Mouse (Mus musculus) CH12.LX (cell line): Measurements from ENCODE around the gene Pygl.

Source experiments
- BHLHE40 ChIP-seq: IDR thresholded peaks from 2 replicates; pipeline ENCODE4 v1.6.1; 2011; ENCODE audit warnings: mild to moderate bottlenecking, low read depth, low read length, improper control_type of control experiment
- CHD2 ChIP-seq: IDR thresholded peaks from 2 replicates; pipeline ENCODE4 v1.6.1; 2011; ENCODE audit warnings: low read length, improper control_type of control experiment
- CTCF ChIP-seq, 2 experiments: IDR thresholded peaks in 1 of 2; conservative IDR thresholded peaks in 1 of 2; 2 replicates each; pipeline ENCODE4 v1.5.1; 2011 to 2012; ENCODE audit warnings: low read depth in 2 of 2, low read length in 2 of 2, improper control_type of control experiment in 1 of 2, inconsistent platforms in 1 of 2, mild to moderate bottlenecking in 1 of 2, moderate library complexity in 1 of 2
- EP300 ChIP-seq: IDR thresholded peaks from 2 replicates; pipeline ENCODE4 v1.6.1; 2011; ENCODE audit warnings: low read length, improper control_type of control experiment
- ETS1 ChIP-seq: conservative IDR thresholded peaks from 2 replicates; pipeline ENCODE4 v1.6.1; 2012; ENCODE audit warnings: low read depth, mild to moderate bottlenecking, inconsistent platforms, low read length, improper control_type of control experiment, moderate library complexity
- MAFK ChIP-seq: IDR thresholded peaks from 2 replicates; pipeline ENCODE4 v1.6.1; 2011; ENCODE audit warnings: low read length, improper control_type of control experiment; ENCODE audit not compliant: insufficient replicate concordance
- MAX ChIP-seq: IDR thresholded peaks from 2 replicates; pipeline ENCODE4 v1.6.1; 2011; ENCODE audit warnings: low read length, improper control_type of control experiment
- POLR2A ChIP-seq: IDR thresholded peaks from 2 replicates; pipeline ENCODE4 v1.6.1; 2011; ENCODE audit warnings: low read depth, mild to moderate bottlenecking, improper control_type of control experiment, low read length
- SIN3A ChIP-seq: IDR thresholded peaks from 2 replicates; pipeline ENCODE4 v1.6.1; 2012; ENCODE audit warnings: low read length, improper control_type of control experiment, inconsistent platforms
- TCF12 ChIP-seq: IDR thresholded peaks from 2 replicates; pipeline ENCODE4 v1.6.1; 2014; ENCODE audit warnings: low read depth, mild to moderate bottlenecking, inconsistent platforms, low read length, improper control_type of control experiment
- UBTF ChIP-seq: IDR thresholded peaks from 2 replicates; pipeline ENCODE4 v1.6.1; 2012; ENCODE audit warnings: low read depth, mild to moderate bottlenecking, inconsistent platforms, low read length, improper control_type of control experiment, moderate library complexity
- USF1 ChIP-seq: IDR thresholded peaks from 2 replicates; pipeline ENCODE4 v1.6.1; 2014; ENCODE audit warnings: low read depth, mild to moderate bottlenecking, inconsistent platforms, low read length, improper control_type of control experiment
- ZMIZ1 ChIP-seq: IDR thresholded peaks from 2 replicates; pipeline ENCODE4 v1.6.1; 2012; ENCODE audit warnings: low read depth, mild to moderate bottlenecking, inconsistent platforms, low read length, improper control_type of control experiment
- ZNF384 ChIP-seq: IDR thresholded peaks from 2 replicates; pipeline ENCODE4 v1.6.1; 2012; ENCODE audit warnings: low read depth, low read length, improper control_type of control experiment, inconsistent platforms

GRCm38 (mm10) chr12:70192267-70192727 lies 39.0 kb downstream of the Pygl start:
- TF ChIP-seq UBTF (no peak), CTCF (conservative IDR thresholded peaks at IDR 0.05 in 1 of 2, IDR thresholded peaks at IDR 0.05 in 1 of 2; ENCODE audit: low read depth in 2 of 2, low read length in 2 of 2) (no peak), ZNF384 (no peak), POLR2A (no peak), SIN3A (no peak), ZMIZ1 (no peak), ETS1 (no peak), TCF12 (no peak), MAFK (no peak), USF1 (no peak), EP300 (no peak), BHLHE40 (no peak), CHD2 (no peak), MAX (no peak)
